Mouse (Mus musculus) B cell, adult (primary cell): ENCODE measurements around the gene Tbpl2. TPM values are rescaled to one million over a fixed set of nuclear protein-coding genes. Genes with fewer than 3 reads are reported as not detected.

Experiments used
- total RNA-seq: library from RNA; stranded (reverse); gene quantifications from 4 replicates; pipeline ENCODE4 v1.2.4, GENCODE M21; 2023; ENCODE audit not compliant: inconsistent age

Tbpl2 gene
- total RNA-seq: not detected in 4 replicates

GRCm38 (mm10) chr2:24096495-24096894 lies at the start of gene Tbpl2:
Gene Tbpl2 (minus strand): TSS chr2:24096595.

GRCm38 (mm10) chr2:24049344-24049990 lies 46.9 kb downstream of the Tbpl2 start, which contains the start of gene Hnmt:
Gene Hnmt (minus strand): TSS chr2:24049394.

Other genes with a start within 250 kb of the Tbpl2 start
- not detected in 4 replicates for gene Hnmt, start 47.2 kb downstream of the Tbpl2 start, total RNA-seq
- not detected in 4 replicates for gene Il1f8, start 56.6 kb upstream of the Tbpl2 start, total RNA-seq
- not detected in 4 replicates for gene Il1f9, start 89.9 kb upstream of the Tbpl2 start, total RNA-seq
- gene Il1f6, start 118.8 kb upstream of the Tbpl2 start, total RNA-seq: not detected in 4 replicates
- not detected in 4 replicates for gene Il1f5, start 180.4 kb upstream of the Tbpl2 start, total RNA-seq
- gene Il1f10, start 194.6 kb upstream of the Tbpl2 start, total RNA-seq: not detected in 4 replicates
- gene Il1rn, start 240.3 kb upstream of the Tbpl2 start, total RNA-seq: not detected in 4 replicates